Mouse (Mus musculus) olfactory bulb, adult 2 months (tissue): Measurements from ENCODE around the gene Mast4.

Source experiments
- CTCF ChIP-seq: fragments of 200-500 bp; IDR thresholded peaks from 2 replicates; pipeline ENCODE4 v1.5.1; 2012; ENCODE audit warnings: low read depth, mild to moderate bottlenecking, low read length, moderate library complexity; ENCODE audit not compliant: insufficient read depth
- POLR2A ChIP-seq: fragments of 200-500 bp; IDR thresholded peaks from 2 replicates; pipeline ENCODE4 v1.6.1; 2012; ENCODE audit warnings: mild to moderate bottlenecking, low read depth, low read length, moderate library complexity; ENCODE audit not compliant: insufficient read depth

DNA sequence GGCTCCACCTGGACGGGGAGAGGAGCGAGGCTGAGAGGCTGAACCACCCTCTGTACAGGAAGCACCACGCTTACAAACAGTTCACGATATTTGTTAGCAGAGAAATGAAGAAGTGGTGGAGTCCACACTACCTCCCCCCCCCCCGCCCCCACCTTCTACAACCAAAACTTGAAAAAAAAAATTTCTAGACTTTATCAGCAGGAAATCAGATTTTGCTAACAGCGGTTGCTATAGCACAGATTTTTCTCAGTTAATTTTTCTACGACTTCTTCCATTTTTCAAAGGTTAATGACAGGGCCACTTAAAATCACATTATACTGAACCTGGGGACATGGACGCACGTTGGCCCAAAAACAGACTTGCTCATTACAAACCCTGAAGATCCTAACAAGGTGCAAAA lies 572.9 kb downstream of the Mast4 start:
- TF ChIP-seq CTCF = no peak
- no peak for TF ChIP-seq POLR2A
